Mouse (Mus musculus) CH12.LX (cell line): Measurements from ENCODE around the gene Svs5. TPM values are rescaled to one million over a fixed set of nuclear protein-coding genes. Genes with fewer than 3 reads are reported as not detected.
A peak's percentile ranks its signal among the peaks of the same experiment; 100 is the strongest.

Experiments used
- DNase-seq: peaks from one replicate; pipeline ENCODE4 v3.0.0-alpha.2; 2013; ENCODE audit errors: extremely low read depth
- H3K27ac ChIP-seq: 2 replicates; pipeline ENCODE4 v1.5.1; 2012; ENCODE audit warnings: low read depth, mild to moderate bottlenecking, control low read depth, moderate library complexity; ENCODE audit not compliant: insufficient read depth
- H3K27me3 ChIP-seq: replicated peaks from 2 replicates; pipeline ENCODE3; 2012; ENCODE audit warnings: inconsistent platforms
- H3K36me3 ChIP-seq, 2 experiments: replicated peaks in 1 of 2; 2 replicates each; pipeline versions ENCODE3 to v1.6.1; 2012; ENCODE audit warnings: inconsistent platforms in 1 of 2, low read length in 1 of 2, mild to moderate bottlenecking in 1 of 2, mixed read lengths in 1 of 2, moderate library complexity in 1 of 2; ENCODE audit not compliant: control insufficient read depth in 1 of 2, insufficient read depth in 1 of 2
- H3K4me1 ChIP-seq, 2 experiments: 2 replicates each; pipeline ENCODE4 v1.6.1; 2012; ENCODE audit warnings: inconsistent platforms in 1 of 2, moderate library complexity in 1 of 2; ENCODE audit not compliant: insufficient read depth in 2 of 2, control insufficient read depth in 1 of 2
- H3K4me2 ChIP-seq: 2 replicates; pipeline ENCODE4 v1.6.1; 2012; ENCODE audit warnings: low read depth, mild to moderate bottlenecking, control low read depth; ENCODE audit not compliant: poor library complexity, insufficient read depth, severe bottlenecking
- H3K4me3 ChIP-seq, 3 experiments: fragments of 150-350 bp in 1 of 3; sonication (generic) in 1 of 3; replicated peaks in 1 of 3; 2 replicates each; pipeline versions ENCODE3 to v1.5.1; 2011 to 2012; ENCODE audit warnings: low read depth in 2 of 3, low read length in 2 of 3, mild to moderate bottlenecking in 2 of 3, moderate library complexity in 2 of 3, control low read depth in 1 of 3, improper control_type of control experiment in 1 of 3, inconsistent platforms in 1 of 3, mixed read lengths in 1 of 3; ENCODE audit not compliant: poor library complexity in 1 of 3
- H3K79me2 ChIP-seq: replicated peaks from 2 replicates; pipeline ENCODE4 v1.6.1; 2012; ENCODE audit warnings: mild to moderate bottlenecking, moderate library complexity; ENCODE audit not compliant: control insufficient read depth, poor library complexity, insufficient read depth, severe bottlenecking; ENCODE audit errors: extremely low read depth
- H3K9ac ChIP-seq: 2 replicates; pipeline ENCODE4 v1.6.1; 2012; ENCODE audit warnings: low read depth, mild to moderate bottlenecking, control low read depth, moderate library complexity; ENCODE audit not compliant: insufficient read depth
- H3K9me3 ChIP-seq: replicated peaks from 2 replicates; pipeline ENCODE3; 2012; ENCODE audit warnings: low read length, inconsistent platforms, mixed read lengths
- CHD2 ChIP-seq: IDR thresholded peaks from 2 replicates; pipeline ENCODE4 v1.6.1; 2011; ENCODE audit warnings: low read length, improper control_type of control experiment
- ELF1 ChIP-seq: IDR thresholded peaks from 2 replicates; pipeline ENCODE4 v1.6.1; 2014; ENCODE audit warnings: low read depth, mild to moderate bottlenecking, inconsistent platforms, low read length, improper control_type of control experiment
- EP300 ChIP-seq: IDR thresholded peaks from 2 replicates; pipeline ENCODE4 v1.6.1; 2011; ENCODE audit warnings: low read length, improper control_type of control experiment
- ETS1 ChIP-seq: conservative IDR thresholded peaks from 2 replicates; pipeline ENCODE4 v1.6.1; 2012; ENCODE audit warnings: low read depth, mild to moderate bottlenecking, inconsistent platforms, low read length, improper control_type of control experiment, moderate library complexity
- HCFC1 ChIP-seq: IDR thresholded peaks from 2 replicates; pipeline ENCODE4 v1.6.1; 2012; ENCODE audit warnings: low read depth, mild to moderate bottlenecking, inconsistent platforms, low read length, improper control_type of control experiment
- IRF4 ChIP-seq: IDR thresholded peaks from 2 replicates; pipeline ENCODE4 v1.6.1; 2014; ENCODE audit warnings: low read depth, mild to moderate bottlenecking, inconsistent platforms, low read length, improper control_type of control experiment
- JUN ChIP-seq: IDR thresholded peaks from 2 replicates; pipeline ENCODE4 v1.6.1; 2011; ENCODE audit warnings: low read depth, mild to moderate bottlenecking, low read length, improper control_type of control experiment, moderate library complexity; ENCODE audit not compliant: insufficient read depth
- JUND ChIP-seq: conservative IDR thresholded peaks from 2 replicates; pipeline ENCODE4 v1.6.1; 2011; ENCODE audit warnings: low read depth, low read length, improper control_type of control experiment
- MAFK ChIP-seq: IDR thresholded peaks from 2 replicates; pipeline ENCODE4 v1.6.1; 2011; ENCODE audit warnings: low read length, improper control_type of control experiment; ENCODE audit not compliant: insufficient replicate concordance
- MEF2A ChIP-seq: IDR thresholded peaks from 2 replicates; pipeline ENCODE4 v1.6.1; 2014; ENCODE audit warnings: low read depth, mild to moderate bottlenecking, inconsistent platforms, low read length, improper control_type of control experiment, borderline replicate concordance
- NELFE ChIP-seq: IDR thresholded peaks from 2 replicates; pipeline ENCODE4 v1.6.1; 2011; ENCODE audit warnings: low read depth, low read length, improper control_type of control experiment
- PAX5 ChIP-seq: IDR thresholded peaks from 2 replicates; pipeline ENCODE4 v1.6.1; 2012; ENCODE audit warnings: low read length, inconsistent platforms, mixed read lengths
- POLR2A ChIP-seq: IDR thresholded peaks from 2 replicates; pipeline ENCODE4 v1.6.1; 2011; ENCODE audit warnings: low read depth, mild to moderate bottlenecking, improper control_type of control experiment, low read length
- UBTF ChIP-seq: IDR thresholded peaks from 2 replicates; pipeline ENCODE4 v1.6.1; 2012; ENCODE audit warnings: low read depth, mild to moderate bottlenecking, inconsistent platforms, low read length, improper control_type of control experiment, moderate library complexity
- ZMIZ1 ChIP-seq: IDR thresholded peaks from 2 replicates; pipeline ENCODE4 v1.6.1; 2012; ENCODE audit warnings: low read depth, mild to moderate bottlenecking, inconsistent platforms, low read length, improper control_type of control experiment
- ZNF384 ChIP-seq: IDR thresholded peaks from 2 replicates; pipeline ENCODE4 v1.6.1; 2012; ENCODE audit warnings: low read depth, low read length, improper control_type of control experiment, inconsistent platforms
- dilution Hi-C: fragments of 300-500 bp; cut with MboI; formaldehyde crosslinking; loops from 2 replicates; pipeline ENCODE4 v1.14.3; 2020; ENCODE audit warnings: low sequenced_read_pairs; ENCODE audit not compliant: extremely low pct_unique_long_range_greater_than_20kb, extremely low pct_ligation_motif_present
- in situ Hi-C: fragments of 300-500 bp; cut with MboI; formaldehyde crosslinking; loops from 3 replicates; pipeline ENCODE4 v1.14.3; 2019; ENCODE audit warnings: low sequenced_read_pairs, low pct_ligation_motif_present, low pct_unique_long_range_greater_than_20kb, mixed read lengths
- polyA plus RNA-seq: library from polyadenylated mRNA; unstranded; fragments of >175 nt; gene quantifications from 2 replicates; pipeline ENCODE4 v1.2.1, GENCODE M21; 2012; ENCODE audit warnings: low read depth; ENCODE audit not compliant: insufficient read length
- total RNA-seq, 2 experiments: library from RNA; depleted of rRNA; stranded (reverse); fragments of 300-350 nt in 1 of 2; fragments of >200 nt in 1 of 2; gene quantifications; 2 replicates each; pipeline ENCODE4 v1.2.3; 2012 to 2014

The Svs5 gene
- total and polyA plus RNA-seq, 3 experiments: not detected

DNA sequence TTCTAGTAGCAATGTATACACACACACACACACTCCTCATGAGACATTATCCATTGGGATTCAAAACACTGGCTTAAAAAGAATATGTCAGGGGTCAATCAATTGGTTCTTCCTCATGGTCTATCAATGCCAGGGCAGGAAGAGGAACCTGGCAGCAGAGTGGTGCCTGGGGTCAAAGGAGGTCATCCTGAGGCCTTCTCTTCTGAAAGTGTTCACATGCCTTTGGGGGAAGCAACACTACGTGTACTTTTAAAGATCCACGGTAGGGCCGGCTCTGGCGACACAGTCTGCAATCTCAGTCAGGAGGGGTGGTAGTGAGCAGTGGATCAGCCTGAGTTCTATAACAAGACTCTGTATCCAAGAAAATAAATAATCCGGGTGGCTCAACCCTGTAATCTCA lies 27.1 kb downstream of the Svs5 start:
- Histone ChIP-seq H3K79me2 (no peaks in the 10 kb centered on the region), H3K27me3 (peaks cover 2% of the 10 kb centered on the region), H3K36me3 (no peaks in the 10 kb centered on the region), H3K4me1 (peaks cover 16 to 22% of the 10 kb centered on the region in 2 experiments), H3K9me3 (no peaks in the 10 kb centered on the region), H3K27ac (no peak overlapping the region), H3K4me3 (no peak overlapping the region), H3K4me2 (no peak overlapping the region), H3K9ac (no peak overlapping the region)
- DNase-seq: no peak
- in situ Hi-C loops: no loop called here
- TF ChIP-seq MAFK (no peak), ETS1 (no peak), PAX5 (no peak), CHD2 (no peak), ZNF384 (no peak), NELFE (no peak), MEF2A (no peak), HCFC1 (no peak), JUND (no peak), UBTF (no peak), ZMIZ1 (no peak)
- dilution Hi-C loops: no loop called here

DNA sequence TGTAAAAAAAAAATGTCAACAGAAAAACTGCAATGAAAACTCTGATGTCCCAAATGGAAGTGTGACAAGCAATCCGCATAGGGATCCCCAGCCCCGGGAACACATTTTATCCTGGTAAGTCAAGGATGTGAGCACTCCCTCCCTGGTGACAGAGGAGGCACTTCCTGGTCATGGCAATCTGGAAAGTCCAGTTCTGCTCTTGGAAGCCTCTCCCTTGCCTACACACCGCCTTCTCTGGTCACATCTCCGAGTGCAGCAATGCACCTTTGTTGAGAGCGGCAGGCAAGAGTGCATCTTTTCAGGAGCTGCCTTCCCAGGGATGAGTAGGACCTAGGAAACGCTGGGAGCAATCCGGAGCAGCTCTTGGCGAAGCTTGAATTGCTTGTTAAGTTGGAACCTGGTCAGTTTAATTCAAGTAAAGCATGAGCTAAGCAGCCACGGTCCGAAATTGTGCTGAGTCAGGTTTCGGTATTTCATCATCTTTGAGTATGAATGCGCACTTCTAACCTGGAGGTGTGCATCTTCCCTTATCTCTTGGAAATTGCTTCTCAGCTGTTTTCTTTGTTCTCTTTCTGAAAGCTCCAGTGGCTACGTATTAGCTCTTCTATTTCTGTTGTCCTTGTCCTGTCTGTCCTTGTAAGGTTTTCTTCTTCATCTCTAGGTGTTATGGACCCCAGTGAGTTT lies 28.6 kb downstream of the Svs5 start:
- Histone ChIP-seq H3K36me3 (no peaks in the 10 kb centered on the region), H3K79me2 (no peaks in the 10 kb centered on the region), H3K4me2 (no peak overlapping the region), H3K27me3 (peaks cover 2% of the 10 kb centered on the region), H3K9me3 (peaks cover 2% of the 10 kb centered on the region), H3K4me1 (peaks cover 12 to 18% of the 10 kb centered on the region in 2 experiments), H3K27ac (no peak overlapping the region), H3K9ac (no peak overlapping the region), H3K4me3 (no peak overlapping the region)
- no peak for DNase-seq
- in situ Hi-C loops: no loop called here
- dilution Hi-C loops: no loop called here
- peak; percentile 48; the same call in 1 of the 2 replicates for TF ChIP-seq IRF4
- peak; percentile 99 for TF ChIP-seq MAFK
- no peak for TF ChIP-seq POLR2A

- peaks cover 6 to 19% of the 10 kb centered on the region in 2 experiments for H3K4me1 ChIP-seq
- dilution Hi-C loops: no loop called here
- no peak overlapping the region for H3K4me2 ChIP-seq
- H3K27ac ChIP-seq: no peak overlapping the region
- in situ Hi-C loops: no loop called here
- H3K9me3 ChIP-seq: peaks cover 2% of the 10 kb centered on the region
- TF ChIP-seq ELF1 (no peak), JUN (no peak), POLR2A (no peak), EP300 (no peak), PAX5 (no peak)
- H3K9ac ChIP-seq: no peak overlapping the region
- no peak for DNase-seq
- no peaks in the 10 kb centered on the region for H3K27me3 ChIP-seq
- H3K36me3 ChIP-seq: no peaks in the 10 kb centered on the region
- no peak overlapping the region for H3K4me3 ChIP-seq
- no peaks in the 10 kb centered on the region for H3K79me2 ChIP-seq
Observed at GRCm38 (mm10) chr2:164366947-164367346, 34.4 kb downstream of the Svs5 start.
